Mouse (Mus musculus) heart, embryonic 10.5 days (tissue): ENCODE data around the gene Erlec1. TPM values are rescaled to one million over a fixed set of nuclear protein-coding genes. Genes with fewer than 3 reads are reported as not detected.

Experiments used
- DNase-seq: peaks from one replicate; pipeline ENCODE4 v3.0.0-alpha.2; 2017; ENCODE audit warnings: low spot score
- H3K27ac ChIP-seq: fragments of 300-500 bp; sonication (generic); 2 replicates; pipeline ENCODE4 v1.5.1; 2016; ENCODE audit warnings: mild to moderate bottlenecking
- H3K27me3 ChIP-seq: fragments of 300-500 bp; sonication (generic); 2 replicates; pipeline ENCODE4 v1.6.1; 2016; ENCODE audit warnings: mild to moderate bottlenecking; ENCODE audit not compliant: poor library complexity, insufficient read depth, severe bottlenecking
- H3K36me3 ChIP-seq: fragments of 300-500 bp; sonication (generic); 2 replicates; pipeline ENCODE4 v1.6.1; 2016; ENCODE audit warnings: mild to moderate bottlenecking, moderate library complexity
- H3K4me1 ChIP-seq: fragments of 300-500 bp; sonication (generic); 2 replicates; pipeline ENCODE4 v1.6.1; 2016; ENCODE audit warnings: mild to moderate bottlenecking
- H3K4me3 ChIP-seq: fragments of 300-500 bp; sonication (generic); 2 replicates; pipeline ENCODE4 v1.5.1; 2016; ENCODE audit warnings: mild to moderate bottlenecking, moderate library complexity
- H3K9me3 ChIP-seq: fragments of 300-500 bp; sonication (generic); 2 replicates; pipeline ENCODE4 v1.6.1; 2016; ENCODE audit warnings: mild to moderate bottlenecking, moderate library complexity
- WGBS: fragments of 180-500 bp; shearing (Covaris S2); methylation state at CpG from one replicate; pipeline ENCODE4 v1.1.7; 2016; 5-methylcytosine and 5-hydroxymethylcytosine counted together
- polyA plus RNA-seq: library from polyadenylated mRNA; unstranded; fragments of >200 nt; fragmentation: Nextera tagmentation; extraction: Ambion mirVana; gene quantifications from 2 replicates; pipeline ENCODE4 v1.2.1, GENCODE M21; 2016

Erlec1 gene
- polyA plus RNA-seq, 1 experiment from 2014 or later, result 7.4 TPM

- Histone ChIP-seq H3K36me3 (peaks cover 55% of the 10 kb centered on the region), H3K9me3 (no peaks in the 10 kb centered on the region), H3K4me3 (no peak overlapping the region), H3K27me3 (no peaks in the 10 kb centered on the region), H3K4me1 (no peaks in the 10 kb centered on the region), H3K27ac (no peak overlapping the region)
- no peak for DNase-seq
- 100% methylated on average over 1 of the region's 1 CpGs for WGBS
These were observed 25.6 kb downstream of the Erlec1 start for GRCm38 (mm10) chr11:30928498-30928897.

GRCm38 (mm10) chr11:30928079-30928478, 26.1 kb downstream of the Erlec1 start:
- Histone ChIP-seq H3K4me3 (no peak overlapping the region), H3K27ac (no peak overlapping the region), H3K36me3 (peaks cover 54% of the 10 kb centered on the region), H3K27me3 (no peaks in the 10 kb centered on the region), H3K9me3 (no peaks in the 10 kb centered on the region), H3K4me1 (no peaks in the 10 kb centered on the region)
- no peak for DNase-seq

- Histone ChIP-seq H3K27me3 (no peaks in the 10 kb centered on the region), H3K4me1 (no peaks in the 10 kb centered on the region), H3K27ac (no peak overlapping the region), H3K4me3 (no peak overlapping the region), H3K36me3 (peaks cover 32% of the 10 kb centered on the region), H3K9me3 (no peaks in the 10 kb centered on the region)
- WGBS, result 90% methylated on average over 3 of the region's 3 CpGs
- DNase-seq, result no peak
These were observed 30.9 kb downstream of the Erlec1 start for GRCm38 (mm10) chr11:30923283-30923682.

GRCm38 (mm10) chr11:30920641-30921040, 33.5 kb downstream of the Erlec1 start:
- WGBS, result 62% methylated on average over 1 of the region's 1 CpGs

GRCm38 (mm10) chr11:30912311-30912710, 41.8 kb downstream of the Erlec1 start:
- no peak overlapping the region for H3K4me3 ChIP-seq
- no peaks in the 10 kb centered on the region for H3K36me3 ChIP-seq
- H3K27me3 ChIP-seq, result no peaks in the 10 kb centered on the region
- 91% methylated on average over 3 of the region's 3 CpGs for WGBS
- no peaks in the 10 kb centered on the region for H3K9me3 ChIP-seq
- no peak overlapping the region for H3K27ac ChIP-seq
- H3K4me1 ChIP-seq, result no peaks in the 10 kb centered on the region
- DNase-seq, result no peak

More at GRCm38 (mm10) chr11:30920641-30921040, 33.5 kb downstream of the Erlec1 start:
- H3K9me3 ChIP-seq, result no peaks in the 10 kb centered on the region
- H3K4me3 ChIP-seq, result no peak overlapping the region
- DNase-seq, result no peak
- H3K27ac ChIP-seq, result no peak overlapping the region
- peaks cover 14% of the 10 kb centered on the region for H3K36me3 ChIP-seq
- H3K4me1 ChIP-seq, result no peaks in the 10 kb centered on the region
- no peaks in the 10 kb centered on the region for H3K27me3 ChIP-seq

- Histone ChIP-seq H3K27ac (no peak overlapping the region), H3K4me3 (no peak overlapping the region), H3K9me3 (no peaks in the 10 kb centered on the region), H3K27me3 (no peaks in the 10 kb centered on the region), H3K4me1 (no peaks in the 10 kb centered on the region), H3K36me3 (no peaks in the 10 kb centered on the region)
- DNase-seq, result no peak
These were observed 54.8 kb downstream of the Erlec1 start for GRCm38 (mm10) chr11:30899312-30899711.

- Histone ChIP-seq H3K4me1 (no peaks in the 10 kb centered on the region), H3K36me3 (no peaks in the 10 kb centered on the region), H3K4me3 (no peak overlapping the region), H3K9me3 (no peaks in the 10 kb centered on the region), H3K27ac (no peak overlapping the region), H3K27me3 (no peaks in the 10 kb centered on the region)
- DNase-seq, result no peak
- WGBS, result 85% methylated on average over 1 of the region's 1 CpGs
These were observed 57.9 kb downstream of the Erlec1 start for GRCm38 (mm10) chr11:30896201-30896600.

- no peaks in the 10 kb centered on the region for H3K36me3 ChIP-seq
- no peaks in the 10 kb centered on the region for H3K27me3 ChIP-seq
- no peaks in the 10 kb centered on the region for H3K4me1 ChIP-seq
- no peaks in the 10 kb centered on the region for H3K9me3 ChIP-seq
- H3K4me3 ChIP-seq, result no peak overlapping the region
- DNase-seq, result no peak
- no peak overlapping the region for H3K27ac ChIP-seq
- WGBS, result 87% methylated on average over 2 of the region's 2 CpGs
These were observed 66.0 kb downstream of the Erlec1 start for GRCm38 (mm10) chr11:30888153-30888552.

GRCm38 (mm10) chr11:30885171-30885871, 68.8 kb downstream of the Erlec1 start, which contains the start of the genes Gpr75 and Asb3:
TSS of gene Gpr75 (plus strand) at chr11:30885358.
TSS of gene Asb3 (plus strand) at chr11:30885416.
- peak within 1 kb of the TSS; percentile 67; the same call in 1 of the 2 replicates for H3K27ac ChIP-seq
- 3% methylated on average over 41 of the region's 41 CpGs for WGBS
- H3K4me3 ChIP-seq, result peak within 1 kb of the TSS; percentile 65

More at GRCm38 (mm10) chr11:30885171-30885871, 68.8 kb downstream of the Erlec1 start, which contains the start of the genes Gpr75 and Asb3:
- Histone ChIP-seq H3K27me3 (no peaks in the 10 kb centered on the region), H3K4me1 (no peaks in the 10 kb centered on the region), H3K36me3 (peaks cover 2% of the 10 kb centered on the region; the same call in 1 of the 2 replicates), H3K9me3 (no peaks in the 10 kb centered on the region)
- peak; percentile 76 for DNase-seq

Other genes starting within 250 kb of the Erlec1 start
- gene Psme4, start 182.6 kb downstream of the Erlec1 start, polyA plus RNA-seq, result 14.2 and 21.2 TPM in 2 replicates
- 0.23 and 0.28 TPM in 2 replicates for gene Gpr75, start 69.0 kb downstream of the Erlec1 start, polyA plus RNA-seq
- gene Asb3, start 68.9 kb downstream of the Erlec1 start, polyA plus RNA-seq, result 21.2 and 25.8 TPM in 2 replicates
- gene Chac2, start 32.0 kb upstream of the Erlec1 start, polyA plus RNA-seq, result 12.1 and 12.5 TPM in 2 replicates
- not detected in 2 replicates for gene Gm17332, start 228.1 kb upstream of the Erlec1 start, polyA plus RNA-seq